ENCODE assay signal across 17 mouse cellular contexts in genomic region chr7:141803206-141803605, GRCm38 (mm10).
"Had no signal": no experiment of that assay in that cellular context is flagged by ENCODE, and none has a peak within 500 bp of the region (broad histone marks: within the 10 kb centered on the region; RNA-seq: fewer than 3 reads in every experiment).

No protein-coding gene starts in this region.

- DNase-seq: cerebellum, adult 8-10 months; cerebellum, adult 9-10 months; cerebellum, adult 9-11 months; cerebellum, postnatal 10 days; cerebellum, postnatal 14 days; cerebellum, postnatal 25 days; cerebellum, postnatal 36 days; embryo, embryonic 11 days; forebrain, postnatal 0 days; gastrocnemius, adult 2 months; gastrocnemius, postnatal 10 days; gastrocnemius, postnatal 14 days; gastrocnemius, postnatal 25 days; gastrocnemius, postnatal 36 days; heart, adult 11 months; heart, adult 18-20 months; heart, adult 2 months had no signal
